Mouse (Mus musculus): Measurements from ENCODE around the gene Tmc5. TPM values are rescaled to one million over a fixed set of nuclear protein-coding genes. Genes with fewer than 3 reads are reported as not detected.
A peak's percentile ranks its signal among the peaks of the same experiment; 100 is the strongest.

Tmc5 gene
- polyA plus RNA-seq, 1 experiment from 2014 or later = 0.55 TPM

DNA sequence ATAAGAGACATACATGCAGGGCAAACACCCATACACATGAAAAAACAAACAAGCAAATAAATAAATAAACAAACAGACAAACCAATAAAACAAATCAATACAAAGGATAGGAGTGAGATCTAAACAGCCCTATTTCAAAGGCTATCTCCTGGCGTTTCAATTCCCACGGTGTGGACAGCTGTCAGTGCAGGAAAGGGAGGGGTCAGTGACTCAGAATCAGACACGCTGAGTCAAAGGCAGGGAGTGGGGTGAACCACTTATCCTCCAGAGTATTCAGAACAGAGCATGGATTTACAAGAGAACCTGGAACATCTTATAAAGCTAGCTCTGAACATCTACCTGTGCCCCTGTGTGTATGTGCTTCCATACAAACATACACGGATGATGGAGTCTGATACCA lies 100.1 kb downstream of the Tmc5 start:
- H3K4me1 ChIP-seq = no peaks in the 10 kb centered on the region
- 70% methylated on average over 4 of the region's 4 CpGs for WGBS
- H3K27ac ChIP-seq (replicated peaks) = no peak overlapping the region
- no peak for ATAC-seq (ENCODE audit: insufficient number of reproducible peaks, low FRiP score, low TSS enrichment, low read depth)
- peaks cover 51% of the 10 kb centered on the region for H3K36me3 ChIP-seq
- no peaks in the 10 kb centered on the region for H3K9me3 ChIP-seq (replicated peaks)
- no peak overlapping the region for H3K4me2 ChIP-seq (replicated peaks)
- no peak overlapping the region for H3K9ac ChIP-seq
- H3K27me3 ChIP-seq = no peaks in the 10 kb centered on the region
- no peak overlapping the region for H3K4me3 ChIP-seq (replicated peaks)

DNA sequence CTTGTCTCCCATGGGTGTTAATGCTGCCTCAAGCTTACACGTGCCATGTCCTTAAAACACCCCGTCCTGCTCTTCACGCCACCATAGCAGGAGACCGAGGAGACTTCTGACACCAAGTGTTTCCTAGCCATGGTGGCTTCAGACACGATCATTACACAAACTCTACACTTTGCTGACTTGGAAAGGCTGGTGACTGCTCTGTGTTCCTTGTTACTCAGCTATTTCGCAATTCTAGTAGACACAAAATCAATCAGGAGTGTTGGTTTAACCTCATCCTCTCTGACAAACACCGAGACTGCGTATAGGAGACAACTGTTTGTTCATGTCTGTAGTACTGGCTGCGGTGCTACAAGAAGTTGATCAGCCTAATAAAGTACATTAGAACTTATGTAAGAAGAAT lies 101.8 kb downstream of the Tmc5 start:
- H3K9me3 ChIP-seq (replicated peaks) = no peaks in the 10 kb centered on the region
- no peak for ATAC-seq (ENCODE audit: insufficient number of reproducible peaks, low FRiP score, low TSS enrichment, low read depth)
- H3K27ac ChIP-seq (replicated peaks) = no peak overlapping the region
- H3K9ac ChIP-seq = no peak overlapping the region
- H3K4me2 ChIP-seq (replicated peaks) = no peak overlapping the region
- no peaks in the 10 kb centered on the region for H3K27me3 ChIP-seq
- H3K36me3 ChIP-seq = peaks cover 41% of the 10 kb centered on the region
- no peak overlapping the region for H3K4me3 ChIP-seq (replicated peaks)
- 88% methylated on average over 9 of the region's 9 CpGs for WGBS
- 0 out of 2 replicates have a peak, but pooled peaks cover 9% of the 10 kb centered on the region for H3K4me1 ChIP-seq

DNA sequence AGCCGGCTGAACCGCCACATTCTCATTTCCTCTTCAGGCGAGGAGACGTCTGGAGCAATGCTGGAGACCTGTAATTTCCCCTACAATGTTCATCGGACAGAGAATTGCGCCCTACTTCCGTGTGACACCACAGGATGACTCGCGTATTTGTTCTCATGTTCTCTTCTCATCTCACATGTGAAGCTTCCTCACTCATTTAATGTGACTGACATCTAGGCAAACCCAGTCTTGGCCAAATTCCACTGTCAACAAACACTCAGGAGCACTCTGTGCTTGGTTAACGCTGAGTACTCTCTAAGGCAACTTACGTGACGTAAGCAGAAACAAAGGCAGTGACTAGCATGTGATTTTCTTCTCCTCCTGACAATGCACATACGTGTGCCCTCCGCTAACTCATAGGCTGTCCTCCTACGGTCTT lies 106.1 kb downstream of the Tmc5 start:
- Histone ChIP-seq H3K9me3 (replicated peaks) (no peaks in the 10 kb centered on the region), H3K36me3 (0 out of 2 replicates have a peak, but pooled peaks cover 6% of the 10 kb centered on the region), H3K27me3 (no peaks in the 10 kb centered on the region), H3K27ac (replicated peaks) (no peak overlapping the region), H3K4me1 (peaks cover 31% of the 10 kb centered on the region), H3K4me2 (replicated peaks) (no peak overlapping the region), H3K9ac (no peak overlapping the region), H3K4me3 (replicated peaks) (no peak overlapping the region)
- 86% methylated on average over 15 of the region's 15 CpGs for WGBS
- ATAC-seq (ENCODE audit: insufficient number of reproducible peaks, low FRiP score, low TSS enrichment, low read depth) = no peak

DNA sequence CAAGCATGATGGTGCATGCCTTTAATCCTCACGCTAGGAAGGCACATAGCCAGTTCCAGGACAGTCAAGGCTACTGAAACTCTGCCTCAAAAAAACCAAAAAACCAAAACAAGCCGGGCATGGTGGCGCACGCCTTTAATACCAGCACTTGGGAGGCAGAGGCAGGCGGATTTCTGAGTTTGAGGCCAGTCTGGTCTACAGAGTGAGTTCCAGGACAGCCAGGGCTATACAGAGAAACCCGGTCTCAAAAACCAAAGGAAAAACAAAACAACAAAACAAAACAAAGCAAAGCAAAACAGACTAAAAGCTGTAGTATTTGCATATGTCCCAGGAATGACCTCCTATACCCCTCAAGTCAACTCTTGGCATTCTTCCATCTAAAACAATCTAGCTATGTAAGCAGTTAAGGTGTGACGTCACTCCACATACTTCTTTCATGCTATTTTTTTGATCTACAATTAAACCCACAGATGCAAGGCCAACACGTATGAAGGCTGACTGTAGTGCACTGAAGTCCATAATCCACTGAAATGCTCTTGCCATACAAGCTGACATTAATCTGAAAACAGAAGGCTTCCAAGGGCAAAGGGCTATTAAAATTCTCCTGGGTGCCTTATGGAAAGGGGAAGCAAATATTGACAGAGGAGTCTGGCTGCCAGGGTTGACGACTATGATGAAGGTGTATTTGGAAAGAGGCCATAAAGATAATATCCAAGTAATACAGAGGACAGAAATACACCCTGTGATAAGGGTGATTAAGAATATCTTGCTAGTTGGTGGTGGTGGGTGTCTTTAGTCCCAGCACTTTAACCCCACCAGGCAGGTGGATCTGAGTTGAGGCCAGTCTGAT lies 107.1 kb downstream of the Tmc5 start:
- Histone ChIP-seq H3K9me3 (replicated peaks) (no peaks in the 10 kb centered on the region), H3K4me1 (peaks cover 31% of the 10 kb centered on the region), H3K4me3 (replicated peaks) (peak overlapping the region; percentile 91), H3K27me3 (no peaks in the 10 kb centered on the region), H3K27ac (replicated peaks) (no peak overlapping the region), H3K36me3 (no peaks in the 10 kb centered on the region), H3K4me2 (replicated peaks) (peak overlapping the region; percentile 80), H3K9ac (no peak overlapping the region)
- no peak for ATAC-seq (ENCODE audit: insufficient number of reproducible peaks, low FRiP score, low TSS enrichment, low read depth)
- 75% methylated on average over 9 of the region's 9 CpGs for WGBS

DNA sequence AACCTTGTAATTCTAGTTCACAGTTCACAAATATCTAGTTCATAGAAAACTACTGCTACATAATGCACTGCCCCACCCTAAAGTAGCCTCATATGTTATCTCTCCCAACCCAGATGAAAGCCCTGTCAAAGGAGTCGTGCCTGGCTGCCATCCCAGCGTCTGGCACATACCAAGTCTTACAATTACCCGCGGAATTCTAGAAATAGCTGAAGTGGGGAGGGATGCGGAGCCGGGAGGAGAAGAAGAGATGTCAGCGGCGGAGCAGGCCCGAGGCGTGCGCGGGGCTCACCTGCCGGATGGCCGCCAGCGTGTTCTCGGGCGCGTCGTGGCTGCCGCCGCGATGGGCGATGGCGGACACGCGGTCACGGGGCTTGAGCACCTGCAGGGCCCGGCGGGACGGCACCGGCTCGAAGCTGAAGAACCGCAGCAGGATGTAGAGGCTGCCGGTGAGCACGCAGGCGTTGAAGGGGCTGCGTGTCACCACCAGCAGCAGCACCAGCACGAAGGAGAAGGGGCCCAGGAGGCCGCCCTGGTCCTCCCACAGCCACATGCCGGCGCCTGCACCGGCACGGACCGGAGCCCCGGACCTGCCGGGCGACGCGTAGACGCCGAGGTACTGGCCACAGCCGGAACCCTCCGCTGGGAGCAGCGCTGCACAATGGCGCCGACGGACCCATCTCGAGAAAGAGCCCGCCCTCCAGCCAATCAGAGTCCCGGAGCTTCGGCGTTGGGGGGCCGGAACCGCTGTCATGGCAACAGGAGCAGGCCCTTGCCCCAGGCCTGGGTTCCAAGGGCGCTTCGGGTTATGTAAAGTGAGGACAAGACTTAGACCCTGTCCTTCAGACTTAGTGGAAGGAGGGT lies 108.2 kb downstream of the Tmc5 start, which contains the start of gene Gde1:
Gene Gde1, minus strand, starts transcription at position 678 of the 861 bp plus-strand sequence.
- H3K36me3 ChIP-seq = no peaks in the 10 kb centered on the region
- H3K9me3 ChIP-seq (replicated peaks) = no peaks in the 10 kb centered on the region
- under 1% methylated on average over 66 of the region's 66 CpGs for WGBS
- H3K4me2 ChIP-seq (replicated peaks) = peak within 1 kb of the TSS; percentile 80
- peaks cover 31% of the 10 kb centered on the region for H3K4me1 ChIP-seq
- peak within 1 kb of the TSS; percentile 91 for H3K4me3 ChIP-seq (replicated peaks)
- H3K9ac ChIP-seq = peak within 1 kb of the TSS; percentile 90
- peak within 1 kb of the TSS; percentile 80 for H3K27ac ChIP-seq (replicated peaks)
- H3K27me3 ChIP-seq = no peaks in the 10 kb centered on the region
- peak; percentile 90 for ATAC-seq (ENCODE audit: insufficient number of reproducible peaks, low FRiP score, low TSS enrichment, low read depth)

DNA sequence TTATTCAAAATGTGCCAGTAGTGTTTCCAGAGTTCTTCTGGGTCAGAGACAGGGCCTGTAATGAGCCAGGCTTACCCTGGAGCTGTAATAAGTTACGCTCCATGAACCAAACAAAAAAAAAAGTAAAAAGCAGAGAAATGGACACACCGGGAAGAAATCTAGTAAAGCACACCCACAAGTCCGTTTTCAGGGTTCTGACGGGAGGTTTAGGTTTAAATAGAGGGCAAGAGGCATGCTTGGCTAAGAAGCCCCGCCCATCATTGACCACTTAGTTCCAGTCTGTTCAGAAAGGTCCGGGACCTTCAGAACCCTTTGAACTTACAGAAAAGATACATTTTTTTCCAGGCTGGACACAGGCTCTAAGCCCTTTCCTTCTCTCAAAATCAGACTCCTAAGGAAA lies 109.0 kb downstream of the Tmc5 start:
- H3K4me3 ChIP-seq (replicated peaks) = peak overlapping the region; percentile 91
- peaks cover 31% of the 10 kb centered on the region for H3K4me1 ChIP-seq
- H3K9me3 ChIP-seq (replicated peaks) = no peaks in the 10 kb centered on the region
- 33% methylated on average over 6 of the region's 6 CpGs for WGBS
- no peak overlapping the region for H3K27ac ChIP-seq (replicated peaks)
- no peaks in the 10 kb centered on the region for H3K36me3 ChIP-seq
- no peak for ATAC-seq (ENCODE audit: insufficient number of reproducible peaks, low FRiP score, low TSS enrichment, low read depth)
- peak overlapping the region; percentile 80 for H3K4me2 ChIP-seq (replicated peaks)
- H3K9ac ChIP-seq = no peak overlapping the region
- H3K27me3 ChIP-seq = no peaks in the 10 kb centered on the region

DNA sequence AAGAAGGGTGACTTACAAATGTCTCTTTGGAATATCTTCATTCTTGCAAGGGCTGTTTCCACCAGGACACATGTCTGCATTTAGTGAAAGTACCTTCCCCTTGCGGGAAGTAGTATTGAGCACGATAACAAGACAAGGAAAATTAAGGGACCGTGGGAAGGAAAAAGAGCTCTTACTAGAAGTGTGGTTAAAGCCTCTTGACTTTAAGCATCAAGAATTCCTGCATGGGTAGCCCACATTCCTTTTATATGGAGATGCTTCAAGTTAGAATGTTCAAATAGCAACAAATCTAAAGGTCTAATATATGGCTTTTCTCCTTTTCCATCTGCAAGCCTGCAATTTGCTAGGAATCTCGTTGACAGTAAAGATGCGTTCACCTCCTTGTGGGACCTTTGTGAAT lies 109.4 kb downstream of the Tmc5 start:
- Histone ChIP-seq H3K27me3 (no peaks in the 10 kb centered on the region), H3K9me3 (replicated peaks) (no peaks in the 10 kb centered on the region), H3K4me1 (peaks cover 31% of the 10 kb centered on the region), H3K9ac (no peak overlapping the region), H3K4me2 (replicated peaks) (no peak overlapping the region), H3K27ac (replicated peaks) (no peak overlapping the region), H3K4me3 (replicated peaks) (no peak overlapping the region), H3K36me3 (no peaks in the 10 kb centered on the region)
- ATAC-seq (ENCODE audit: insufficient number of reproducible peaks, low FRiP score, low TSS enrichment, low read depth) = no peak
- 87% methylated on average over 5 of the region's 5 CpGs for WGBS

DNA sequence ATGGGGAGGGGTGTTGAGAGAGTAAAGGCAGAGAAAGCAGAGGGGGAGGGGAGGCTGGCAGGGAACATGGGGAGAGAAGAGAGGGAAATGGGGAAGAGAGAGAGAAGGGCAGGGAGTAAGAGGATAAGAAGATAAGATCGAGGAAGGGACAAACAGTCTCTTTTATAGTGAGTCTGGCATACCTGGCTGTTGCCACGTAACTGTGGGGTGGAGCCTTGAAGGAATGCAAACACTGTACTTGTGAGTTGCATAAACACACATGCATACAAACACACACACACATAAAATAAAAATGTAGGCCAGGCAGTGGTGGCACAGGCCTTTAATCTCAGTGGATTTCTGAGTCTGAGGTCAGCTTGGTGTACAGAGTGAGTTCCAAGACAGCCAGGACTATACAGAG lies 110.1 kb downstream of the Tmc5 start:
- WGBS = 72% methylated on average over 2 of the region's 2 CpGs
- no peak overlapping the region for H3K4me2 ChIP-seq (replicated peaks)
- H3K9ac ChIP-seq = no peak overlapping the region
- H3K36me3 ChIP-seq = no peaks in the 10 kb centered on the region
- no peaks in the 10 kb centered on the region for H3K9me3 ChIP-seq (replicated peaks)
- peaks cover 31% of the 10 kb centered on the region for H3K4me1 ChIP-seq
- H3K27me3 ChIP-seq = no peaks in the 10 kb centered on the region
- no peak for ATAC-seq (ENCODE audit: insufficient number of reproducible peaks, low FRiP score, low TSS enrichment, low read depth)
- no peak overlapping the region for H3K4me3 ChIP-seq (replicated peaks)
- H3K27ac ChIP-seq (replicated peaks) = no peak overlapping the region

DNA sequence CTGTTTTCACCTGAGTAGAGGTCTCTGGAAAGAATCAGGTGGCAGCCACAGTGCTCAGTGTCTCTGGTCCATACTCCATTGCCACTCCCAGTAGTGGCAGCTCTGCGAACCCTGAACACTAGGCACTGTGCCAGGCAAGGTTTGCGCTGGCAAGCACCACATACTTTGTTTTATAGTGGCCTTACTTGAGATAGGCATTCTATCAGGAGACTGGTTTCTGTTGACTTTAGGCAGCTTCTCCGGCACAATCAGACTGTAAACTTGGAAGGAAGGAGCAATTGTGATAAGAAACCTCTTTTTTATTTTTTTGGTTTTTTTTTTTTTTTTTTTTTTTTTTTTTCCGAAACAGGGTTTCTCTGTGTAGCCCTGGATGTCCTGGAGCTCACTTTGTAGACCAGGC lies 110.9 kb downstream of the Tmc5 start:
- Histone ChIP-seq H3K27ac (replicated peaks) (no peak overlapping the region), H3K36me3 (no peaks in the 10 kb centered on the region), H3K27me3 (no peaks in the 10 kb centered on the region), H3K4me2 (replicated peaks) (no peak overlapping the region), H3K4me1 (peaks cover 34% of the 10 kb centered on the region), H3K9ac (no peak overlapping the region), H3K4me3 (replicated peaks) (no peak overlapping the region), H3K9me3 (replicated peaks) (no peaks in the 10 kb centered on the region)
- no peak for ATAC-seq (ENCODE audit: insufficient number of reproducible peaks, low FRiP score, low TSS enrichment, low read depth)
- WGBS = 76% methylated on average over 4 of the region's 4 CpGs

DNA sequence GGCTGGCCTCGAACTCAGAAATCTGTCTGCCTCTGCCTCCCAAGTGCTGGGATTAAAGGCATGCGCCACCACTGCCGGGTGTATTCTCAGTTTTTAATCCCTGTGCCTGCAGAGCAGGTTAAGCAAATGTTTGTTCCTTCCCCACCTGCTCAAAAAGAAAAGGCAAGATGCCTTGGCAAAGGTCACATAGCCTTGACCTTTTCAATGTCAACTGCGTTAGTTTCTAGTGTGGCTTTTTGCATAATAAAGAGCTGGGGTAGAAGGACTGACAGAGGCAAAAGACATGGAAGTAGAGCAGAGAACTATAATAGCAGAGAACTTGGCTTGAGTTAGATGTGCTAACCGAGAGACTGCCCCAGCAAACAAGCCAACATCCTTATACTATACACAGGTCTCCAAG lies 113.7 kb downstream of the Tmc5 start:
- ATAC-seq (ENCODE audit: insufficient number of reproducible peaks, low FRiP score, low TSS enrichment, low read depth) = no peak
- 65% methylated on average over 5 of the region's 5 CpGs for WGBS

More for the DNA sequence above, 113.7 kb downstream of the Tmc5 start:
- H3K9me3 ChIP-seq (replicated peaks) = no peaks in the 10 kb centered on the region
- H3K27me3 ChIP-seq = no peaks in the 10 kb centered on the region
- H3K4me3 ChIP-seq (replicated peaks) = no peak overlapping the region
- H3K4me2 ChIP-seq (replicated peaks) = no peak overlapping the region
- no peak overlapping the region for H3K27ac ChIP-seq (replicated peaks)
- no peak overlapping the region for H3K9ac ChIP-seq
- H3K36me3 ChIP-seq = no peaks in the 10 kb centered on the region
- peaks cover 16% of the 10 kb centered on the region; the same call in 1 of the 2 replicates for H3K4me1 ChIP-seq

Measured in embryonic facial prominence, embryonic 15.5 days (tissue).